Mouse (Mus musculus): ENCODE data around the gene Ccdc181.

DNA sequence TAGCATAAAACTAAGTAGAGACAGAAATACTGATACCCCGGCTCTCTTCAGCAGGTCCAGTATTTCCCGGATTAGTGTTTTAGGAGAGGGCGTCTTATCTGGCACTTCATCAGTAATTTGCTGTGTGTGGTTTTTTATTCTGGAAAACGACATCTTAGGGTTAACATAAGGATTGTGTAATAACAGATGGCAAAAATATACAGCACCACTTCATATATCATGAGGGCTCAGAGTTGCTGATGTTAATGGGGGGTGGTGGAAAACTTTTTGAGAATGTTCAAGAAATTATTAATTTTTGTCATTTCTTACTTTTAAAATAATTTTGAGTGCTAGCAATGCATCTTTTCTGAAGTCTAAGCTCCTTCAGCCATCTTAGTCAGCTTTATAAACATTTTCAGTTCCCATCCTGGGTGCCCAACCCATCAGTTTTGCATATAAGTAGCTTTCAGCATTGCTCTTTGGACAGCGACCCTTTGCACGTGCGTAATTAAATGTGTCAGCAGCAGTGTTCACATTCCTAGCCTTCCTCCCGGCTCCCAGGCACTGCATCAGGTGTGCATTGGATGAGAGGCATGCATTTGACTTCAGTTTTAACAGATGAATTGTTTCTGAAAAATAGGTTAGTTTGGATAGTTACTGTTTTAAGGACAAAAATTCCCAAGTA lies 47.7 kb downstream of the Ccdc181 start:
- TF ChIP-seq EP300 (IDR thresholded peaks at IDR 0.05; ENCODE audit: low read depth) = no peak
- no peak for TF ChIP-seq CTCF (IDR thresholded peaks at IDR 0.05; ENCODE audit: low read depth)

All from liver, postnatal 0 days (tissue).